Mouse (Mus musculus): Measurements from ENCODE around the gene Ugt1a10. TPM values are rescaled to one million over a fixed set of nuclear protein-coding genes. Genes with fewer than 3 reads are reported as not detected.
"Not testable (repeated sequence)": the region's sequence is repeated elsewhere in the genome, so short reads cannot be mapped to it uniquely, and the experiment has no call there.

The Ugt1a10 gene
- total RNA-seq, 2 experiments from 2014 or later = not detected

DNA sequence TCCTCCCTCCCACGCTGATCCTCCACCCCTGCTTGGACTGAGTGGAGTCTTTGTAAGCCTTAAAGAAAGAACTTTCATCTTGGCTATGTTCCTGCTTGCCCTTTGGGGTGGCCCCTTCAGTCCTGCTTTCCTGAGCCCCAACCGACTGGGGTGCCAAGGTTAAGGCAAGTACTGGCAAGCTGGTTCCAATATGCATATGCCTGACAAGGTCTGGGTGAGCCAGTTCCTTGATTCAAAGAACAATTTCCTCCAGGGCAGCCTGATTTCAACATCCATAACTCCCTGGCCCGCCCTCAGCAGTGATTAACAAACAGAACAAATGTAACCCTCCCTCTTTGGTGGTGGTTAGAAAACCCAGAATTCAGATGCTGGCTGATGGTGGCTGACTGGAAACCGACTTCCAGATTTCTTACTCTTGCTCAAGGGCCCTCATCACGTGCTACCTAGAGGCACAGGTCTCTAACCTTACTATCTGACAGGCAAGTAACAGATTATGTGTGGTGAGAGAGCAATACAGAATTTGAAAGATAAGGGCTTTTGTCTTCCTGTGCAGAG is 79.3 kb downstream of the Ugt1a10 start, which contains the start of gene Ugt1a6a:
Gene Ugt1a6a, plus strand, starts transcription at position 353 of the 555 bp plus-strand sequence.
- DNase-seq = peak; percentile 7
- intact Hi-C loops (cut with DNase I; ENCODE audit: low total_unique reads) = not testable (repeated sequence)

DNA sequence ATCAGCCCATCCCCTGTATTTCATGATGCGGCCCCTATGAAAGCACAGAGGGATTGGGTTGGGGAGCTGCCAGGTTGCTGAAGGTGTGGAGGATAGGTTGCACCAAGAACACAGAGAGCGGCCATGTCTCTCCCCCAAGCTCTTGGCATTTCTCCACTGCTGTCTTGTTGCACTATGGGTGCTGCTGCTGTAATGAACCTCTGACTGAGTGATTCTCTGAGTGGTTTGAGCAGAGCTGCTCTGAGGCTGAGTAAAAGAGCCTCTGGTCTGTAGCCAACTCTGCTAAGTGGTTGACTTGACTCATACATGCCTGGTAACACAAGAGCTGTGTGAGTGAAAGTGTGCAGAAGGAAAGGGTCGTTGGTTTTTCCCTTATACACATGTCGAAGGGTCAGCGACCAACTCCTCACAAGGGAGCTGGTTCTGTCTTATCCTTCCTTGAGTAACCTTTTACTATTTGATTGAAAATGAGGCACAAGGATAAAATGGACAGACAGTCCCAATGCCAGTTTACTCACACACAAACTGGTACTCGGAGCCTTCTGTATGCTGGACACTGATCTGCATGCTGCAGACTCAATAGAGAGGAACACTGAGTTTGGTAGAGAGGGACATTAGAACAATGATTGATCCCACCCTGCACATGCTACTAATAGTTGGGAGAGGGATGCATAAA is 80.2 kb downstream of the Ugt1a10 start:
- DNase-seq; intact Hi-C loops (cut with DNase I; ENCODE audit: low total_unique reads): not testable (repeated sequence)

DNA sequence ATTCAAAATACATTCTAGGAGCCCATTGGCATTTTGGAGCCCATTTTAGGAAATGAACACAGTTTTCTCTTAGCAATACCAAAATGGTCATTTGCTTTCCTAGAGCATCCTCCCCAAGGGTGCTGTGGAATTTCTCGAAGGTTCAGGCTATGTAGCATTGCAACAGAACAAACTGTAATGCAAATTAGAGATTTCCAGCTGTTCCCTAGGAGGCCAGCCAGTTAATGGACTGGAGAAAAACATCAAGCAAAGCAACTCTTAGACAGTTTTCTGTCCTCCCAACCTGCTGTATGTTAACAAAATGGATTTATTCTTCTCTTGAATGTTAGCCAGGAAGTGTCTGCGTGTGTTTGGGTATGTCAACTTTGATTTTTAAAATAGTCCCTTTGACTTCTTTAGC is 81.5 kb downstream of the Ugt1a10 start:
- no peak for DNase-seq
- intact Hi-C loops (cut with DNase I; ENCODE audit: low total_unique reads) = no loop called here

DNA sequence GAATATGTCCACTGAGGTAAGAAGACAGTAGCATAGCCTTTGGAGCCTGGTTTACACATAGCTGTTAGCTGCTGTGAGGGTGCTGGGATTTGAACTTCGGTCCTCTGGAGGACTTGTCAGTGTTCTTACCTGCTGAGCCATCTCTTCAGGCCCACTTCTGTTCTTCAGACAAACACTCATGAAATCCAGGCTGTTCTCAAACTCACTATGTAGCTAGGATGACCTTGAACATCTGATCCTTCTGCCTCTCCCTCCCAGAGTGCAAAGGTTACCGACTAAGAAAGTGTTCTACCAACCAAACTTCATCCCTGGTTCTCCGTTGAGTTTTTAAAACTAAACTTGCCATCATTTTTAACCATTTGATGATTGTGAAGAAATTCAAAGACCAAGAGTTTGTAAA is 82.1 kb downstream of the Ugt1a10 start:
- DNase-seq = no peak
- intact Hi-C loops (cut with DNase I; ENCODE audit: low total_unique reads) = no loop called here

DNA sequence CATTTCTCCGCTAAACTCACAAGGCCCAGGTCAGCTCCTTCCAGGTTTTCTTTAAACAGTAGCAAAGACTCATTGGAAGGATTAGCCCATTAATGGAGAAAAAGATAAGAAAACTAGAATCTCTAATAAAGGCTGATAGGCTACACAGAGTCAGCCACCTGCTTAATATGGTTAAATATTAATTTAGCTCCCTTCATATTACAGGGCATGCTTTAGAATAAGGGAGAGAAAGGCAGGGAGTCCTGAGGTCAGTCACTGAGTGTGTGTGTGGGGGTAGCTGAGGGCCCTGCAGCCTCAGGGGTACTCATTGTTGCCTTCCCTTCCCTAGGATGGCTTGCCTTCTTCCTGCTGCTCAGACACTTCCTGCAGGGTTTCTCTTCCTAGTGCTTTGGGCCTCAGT is 83.0 kb downstream of the Ugt1a10 start:
- intact Hi-C loops (cut with DNase I; ENCODE audit: low total_unique reads) = no loop called here
- DNase-seq = no peak

DNA sequence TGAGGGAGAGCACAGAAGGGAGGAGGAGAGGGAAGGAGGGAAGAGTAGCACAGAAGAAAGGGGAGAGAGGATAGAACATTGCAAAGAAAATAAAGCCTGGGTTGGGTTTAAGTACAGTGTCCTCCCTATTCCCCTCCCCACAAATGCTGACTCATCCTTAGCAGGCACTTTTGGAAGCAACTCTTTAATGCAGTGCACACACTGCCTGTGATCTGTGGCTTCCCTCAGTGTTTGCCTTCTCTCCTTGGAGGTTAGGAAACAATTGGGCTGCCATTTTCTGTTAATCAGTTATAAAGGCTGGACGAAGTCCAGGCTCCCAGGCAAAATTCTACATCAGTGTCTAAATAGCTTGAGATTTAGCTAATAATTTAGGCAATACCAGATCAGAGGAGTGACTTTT is 85.3 kb downstream of the Ugt1a10 start:
- intact Hi-C loops (cut with DNase I; ENCODE audit: low total_unique reads); DNase-seq: not testable (repeated sequence)

DNA sequence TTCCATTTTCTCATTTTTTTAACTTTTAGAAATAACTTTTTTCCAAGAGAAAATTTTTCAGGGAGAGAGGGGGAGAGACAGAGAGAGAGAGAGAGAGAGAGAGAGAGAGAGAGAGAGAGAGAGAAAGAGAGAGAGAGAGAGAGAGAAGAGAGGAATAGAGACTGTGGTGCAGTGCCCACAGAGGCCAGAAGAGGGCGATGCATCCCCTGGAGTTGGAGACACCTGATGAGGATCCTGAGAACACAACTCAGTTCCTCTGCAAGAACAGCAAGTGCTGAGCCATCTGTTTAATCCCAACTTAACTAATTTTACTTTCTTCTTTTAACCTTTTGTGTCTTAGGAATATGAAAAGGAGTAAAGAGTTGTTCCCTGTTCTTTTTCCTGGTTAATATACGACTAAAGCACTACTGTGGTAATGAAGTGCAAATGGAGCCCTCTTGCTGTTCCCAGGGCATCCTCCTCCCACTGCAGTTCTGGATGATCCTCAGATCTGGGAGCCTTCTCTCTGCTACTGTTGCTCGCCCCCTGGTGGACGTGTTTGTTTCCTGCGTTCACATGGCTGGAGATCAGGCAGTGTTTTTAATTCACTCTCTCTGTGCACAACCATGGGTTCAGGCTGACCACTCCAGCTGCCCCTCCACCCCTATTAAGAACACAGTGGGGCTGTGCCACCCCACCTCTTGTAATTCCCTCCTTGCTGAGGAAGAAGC is 88.9 kb downstream of the Ugt1a10 start:
- DNase-seq = peak; percentile 33
- intact Hi-C loops (cut with DNase I; ENCODE audit: low total_unique reads) = not testable (repeated sequence)

DNA sequence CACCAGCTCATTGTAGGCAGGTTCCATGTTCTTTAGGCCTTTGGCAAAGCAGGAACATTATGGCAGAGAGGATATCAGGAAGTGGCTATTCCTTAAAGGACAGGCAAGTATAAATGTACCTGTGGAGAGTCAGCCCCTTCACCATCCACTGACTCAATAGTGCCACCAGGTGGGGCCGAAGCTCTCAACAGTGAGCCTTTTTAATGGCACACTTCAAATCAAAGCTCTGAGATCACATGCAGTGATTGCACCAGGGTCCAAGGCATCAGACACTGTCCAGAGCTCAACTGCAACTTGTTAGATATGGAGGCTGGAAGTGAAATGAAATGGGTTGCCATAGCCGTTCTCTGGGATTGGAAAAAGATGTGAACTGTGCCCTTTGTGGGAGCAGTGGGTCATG is 90.1 kb downstream of the Ugt1a10 start:
- intact Hi-C loops (cut with DNase I; ENCODE audit: low total_unique reads) = not testable (repeated sequence)

DNA sequence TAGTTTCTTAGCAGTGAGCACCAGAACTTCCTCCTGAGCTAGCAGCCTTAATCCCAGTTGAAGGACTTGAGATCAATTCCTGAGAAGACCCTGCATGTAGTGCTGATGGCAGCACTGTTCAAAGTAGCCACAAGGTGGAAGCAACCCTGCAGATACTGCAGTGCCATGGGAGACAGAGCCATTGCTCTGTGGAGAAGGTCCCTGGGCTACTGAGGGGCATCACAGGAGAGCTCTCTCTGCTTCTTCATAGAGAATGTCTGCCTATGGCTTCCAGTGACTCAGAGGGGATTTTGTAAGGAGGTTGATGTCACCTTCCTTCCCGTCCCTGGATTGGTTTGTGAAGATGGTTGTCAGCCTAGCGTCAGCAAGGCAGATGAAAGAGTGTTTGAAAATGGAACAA is 94.9 kb downstream of the Ugt1a10 start:
- intact Hi-C loops (cut with DNase I; ENCODE audit: low total_unique reads); DNase-seq: not testable (repeated sequence)

More for the DNA sequence above, 90.1 kb downstream of the Ugt1a10 start:
- not testable (repeated sequence) for DNase-seq

DNA sequence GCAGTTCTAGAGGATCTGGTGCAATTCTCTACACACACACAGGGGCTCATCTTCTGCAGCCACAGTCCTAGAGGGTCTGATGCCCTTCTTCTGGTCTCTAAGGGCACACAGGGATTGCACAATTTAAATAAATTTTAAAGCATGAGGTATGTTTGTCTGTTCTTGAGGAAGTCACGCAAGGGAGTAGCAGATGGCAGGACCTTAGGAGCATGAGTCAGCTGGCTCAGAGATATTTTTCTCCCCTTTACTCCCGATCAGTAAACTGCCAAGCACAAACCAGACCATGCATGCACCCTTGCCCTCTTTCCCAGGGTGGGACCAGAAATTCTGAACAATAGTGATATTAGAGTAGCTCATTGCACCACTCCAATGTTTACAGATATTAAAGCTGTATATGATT is 103.2 kb downstream of the Ugt1a10 start:
- intact Hi-C loops (cut with DNase I; ENCODE audit: low total_unique reads) = no loop called here
- no peak for DNase-seq

DNA sequence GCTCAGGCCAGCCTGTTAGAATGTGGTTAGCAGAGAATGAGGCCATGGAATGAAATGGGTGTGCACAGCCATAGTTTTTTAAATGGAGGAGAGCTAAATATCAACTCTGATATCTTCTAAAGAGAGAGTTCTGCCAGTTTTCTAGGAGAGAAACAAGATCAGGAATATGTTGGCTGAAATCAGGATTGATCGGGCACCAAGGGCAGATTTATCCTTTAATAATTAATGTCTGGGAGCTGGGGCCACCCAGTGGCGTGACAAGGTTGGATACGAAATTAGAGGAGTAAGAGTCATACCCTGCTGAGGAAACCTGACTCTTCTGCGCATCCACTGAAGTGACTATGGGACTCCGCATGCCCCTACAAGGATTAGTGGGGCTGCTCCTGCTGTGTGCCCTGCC is 110.5 kb downstream of the Ugt1a10 start, which contains the start of gene Ugt1a5:
Gene Ugt1a5, plus strand, starts transcription at position 302 of the 400 bp plus-strand sequence.
- DNase-seq = no peak
- intact Hi-C loops (cut with DNase I; ENCODE audit: low total_unique reads) = no loop called here

DNA sequence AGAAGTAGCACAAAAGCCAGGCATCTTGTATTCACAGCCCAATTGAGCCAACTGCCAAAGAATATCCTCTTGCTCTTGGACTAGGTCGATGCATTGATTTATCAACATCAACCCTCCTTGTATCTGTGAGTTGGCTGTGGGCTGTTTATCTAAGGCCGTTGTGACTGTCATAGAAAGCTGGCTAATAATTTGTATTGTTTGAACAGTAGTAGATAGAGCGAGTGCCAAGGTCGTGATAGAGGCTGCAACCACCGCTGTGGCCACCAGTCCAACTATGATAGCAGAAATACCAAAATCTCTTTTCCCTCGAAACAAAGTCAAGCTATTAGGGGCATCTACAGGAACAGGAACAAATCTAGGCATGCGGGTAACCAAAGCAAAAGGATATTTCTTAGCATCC is 117.0 kb downstream of the Ugt1a10 start:
- DNase-seq; intact Hi-C loops (cut with DNase I; ENCODE audit: low total_unique reads): not testable (repeated sequence)

DNA sequence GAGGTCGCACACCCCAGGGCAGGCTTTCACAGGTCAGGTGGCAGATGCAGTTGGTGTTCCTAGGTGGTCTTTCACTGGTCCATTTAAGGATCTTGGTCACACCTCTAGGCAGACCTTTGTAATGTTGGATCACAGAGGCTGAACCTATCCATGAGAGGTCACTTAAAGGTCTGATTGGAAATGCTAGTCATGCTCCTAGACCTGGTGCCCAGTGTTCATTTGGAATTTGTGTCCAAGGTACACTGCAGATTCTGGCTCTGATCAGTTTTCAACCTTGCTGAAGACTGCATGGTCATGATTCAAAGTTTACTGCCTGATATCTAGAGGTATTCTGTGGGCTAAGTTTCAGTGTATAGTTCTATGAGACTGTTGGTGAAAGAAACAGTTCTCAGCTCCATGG is 124.5 kb downstream of the Ugt1a10 start:
- DNase-seq = no peak
- intact Hi-C loops (cut with DNase I; ENCODE audit: low total_unique reads) = no loop called here

DNA sequence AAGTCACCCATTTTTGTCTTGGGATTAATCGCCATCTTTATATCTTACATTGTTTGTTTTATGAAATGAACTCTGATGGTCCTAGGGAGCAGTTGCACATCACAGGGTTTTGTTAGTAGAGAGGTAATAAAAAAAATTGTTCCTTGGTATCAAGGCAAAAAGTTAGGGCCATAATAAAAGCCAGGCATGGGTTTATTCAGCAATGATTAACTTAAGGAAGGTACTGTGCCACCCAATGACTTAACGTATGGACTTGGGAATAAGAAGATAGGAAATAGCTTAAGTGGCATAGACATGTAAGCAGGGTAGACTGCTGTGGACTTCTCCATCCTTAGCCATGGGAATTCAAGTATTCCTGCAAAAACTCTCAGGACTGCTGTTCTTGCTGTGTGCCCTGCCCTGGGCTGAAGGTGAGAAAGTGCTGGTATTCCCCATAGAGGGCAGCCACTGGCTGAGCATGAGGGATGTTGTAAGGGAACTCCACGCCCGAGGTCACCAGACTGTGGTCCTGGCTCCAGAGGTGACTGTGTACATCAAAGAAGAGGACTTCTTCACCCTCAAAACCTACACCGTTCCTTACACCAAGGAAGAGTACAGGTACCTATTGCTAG is 131.2 kb downstream of the Ugt1a10 start:
- intact Hi-C loops (cut with DNase I; ENCODE audit: low total_unique reads) = no loop called here
- no peak for DNase-seq

DNA sequence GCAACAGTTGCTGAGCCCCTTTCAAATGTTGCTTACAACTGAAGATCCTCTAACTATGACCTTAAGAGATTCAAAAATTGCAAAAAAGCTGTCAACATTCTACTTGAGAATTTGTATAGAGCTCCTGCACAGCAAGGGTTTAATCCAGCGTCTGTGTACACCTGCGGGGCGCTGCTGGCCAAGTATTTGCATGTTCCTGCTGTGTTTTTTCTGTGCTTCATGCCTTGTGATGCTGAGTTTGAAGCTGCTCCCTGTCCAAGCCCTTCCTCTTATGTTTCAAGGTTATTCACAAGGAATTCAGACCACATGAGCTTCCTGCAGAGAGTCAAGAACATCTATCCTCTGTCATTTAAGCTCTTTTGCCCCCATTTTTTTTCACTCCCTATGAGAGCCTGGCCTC is 136.9 kb downstream of the Ugt1a10 start:
- intact Hi-C loops (cut with DNase I; ENCODE audit: low total_unique reads) = no loop called here
- DNase-seq = no peak

DNA sequence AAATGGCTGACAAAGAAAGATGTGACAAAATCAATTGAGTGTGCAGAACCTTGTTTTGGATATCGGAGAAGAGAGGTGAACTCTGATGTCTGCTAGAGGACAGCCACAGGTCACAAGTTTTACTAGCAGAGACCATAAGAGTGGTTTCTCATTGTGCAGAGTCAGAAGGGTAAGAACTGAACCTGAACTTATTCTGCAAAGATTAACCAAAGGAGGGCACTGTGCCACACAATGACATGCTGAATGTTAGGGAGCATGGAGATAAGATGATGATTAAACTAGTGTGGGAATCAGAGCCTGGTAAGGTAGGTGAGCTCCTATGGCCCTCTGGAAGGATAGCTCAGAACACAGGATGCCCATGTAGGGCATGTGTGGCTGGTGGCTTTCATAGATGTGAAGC is 140.5 kb downstream of the Ugt1a10 start:
- DNase-seq = no peak
- intact Hi-C loops (cut with DNase I; ENCODE audit: low total_unique reads) = no loop called here

DNA sequence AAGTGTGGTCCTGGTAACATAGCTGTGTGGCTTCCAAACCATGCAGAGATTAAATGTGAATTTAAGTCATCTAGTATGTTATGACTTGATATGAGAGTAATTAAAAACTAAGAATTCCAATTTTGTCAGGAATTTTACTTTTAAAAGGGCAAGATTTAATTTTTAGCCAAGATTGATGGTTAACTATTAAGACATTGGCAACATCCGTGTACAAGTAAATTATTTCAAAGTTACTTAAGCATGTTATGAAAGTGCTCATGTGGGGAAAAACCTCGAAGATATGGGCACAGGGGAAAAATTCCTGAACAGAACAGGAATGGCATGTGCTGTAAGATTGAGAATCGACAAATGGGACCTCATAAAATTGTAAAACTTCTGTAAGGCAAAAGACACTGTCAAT is 142.3 kb downstream of the Ugt1a10 start:
- intact Hi-C loops (cut with DNase I; ENCODE audit: low total_unique reads) = no loop called here
- no peak for DNase-seq

DNA sequence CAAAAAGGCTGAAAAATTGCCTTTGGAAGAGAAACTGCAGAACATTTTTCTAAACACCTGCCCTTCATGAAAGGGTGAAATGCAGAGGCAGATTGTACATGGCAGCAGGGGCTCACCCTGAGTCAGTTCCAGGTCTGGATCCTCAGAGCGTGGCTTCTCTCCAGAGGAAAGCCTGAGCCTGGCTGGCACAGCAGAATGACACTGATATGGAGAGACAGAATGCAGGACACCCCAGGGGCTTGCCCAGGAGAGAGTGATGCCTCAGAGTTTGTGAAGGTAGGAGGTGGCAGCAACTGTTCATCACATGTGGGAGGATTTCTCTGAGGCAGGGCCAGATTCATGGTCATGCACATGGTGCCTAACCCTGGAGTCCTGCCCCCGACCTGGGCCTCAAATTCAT is 144.8 kb downstream of the Ugt1a10 start:
- intact Hi-C loops (cut with DNase I; ENCODE audit: low total_unique reads) = no loop called here
- DNase-seq = no peak

DNA sequence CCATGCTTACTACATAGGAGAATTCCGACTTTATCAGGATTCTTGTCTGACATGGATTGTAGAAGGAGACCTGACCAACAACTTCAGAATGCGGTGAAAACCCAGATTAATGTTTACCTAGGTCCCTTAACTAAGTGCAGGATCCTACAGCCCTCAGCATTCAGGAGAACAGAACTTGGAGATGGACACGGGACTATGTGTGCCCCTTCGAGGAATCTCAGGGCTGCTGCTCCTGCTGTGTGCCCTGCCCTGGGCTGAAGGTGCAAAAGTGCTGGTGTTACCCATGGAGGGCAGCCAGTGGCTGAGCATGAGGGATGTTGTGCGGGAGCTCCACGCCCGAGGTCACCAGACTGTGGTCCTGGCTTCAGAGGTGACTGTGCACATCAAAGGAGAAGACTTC is 145.3 kb downstream of the Ugt1a10 start, which contains the start of gene Ugt1a2:
Gene Ugt1a2, plus strand, starts transcription at position 146 of the 400 bp plus-strand sequence.
- no peak for DNase-seq

DNA sequence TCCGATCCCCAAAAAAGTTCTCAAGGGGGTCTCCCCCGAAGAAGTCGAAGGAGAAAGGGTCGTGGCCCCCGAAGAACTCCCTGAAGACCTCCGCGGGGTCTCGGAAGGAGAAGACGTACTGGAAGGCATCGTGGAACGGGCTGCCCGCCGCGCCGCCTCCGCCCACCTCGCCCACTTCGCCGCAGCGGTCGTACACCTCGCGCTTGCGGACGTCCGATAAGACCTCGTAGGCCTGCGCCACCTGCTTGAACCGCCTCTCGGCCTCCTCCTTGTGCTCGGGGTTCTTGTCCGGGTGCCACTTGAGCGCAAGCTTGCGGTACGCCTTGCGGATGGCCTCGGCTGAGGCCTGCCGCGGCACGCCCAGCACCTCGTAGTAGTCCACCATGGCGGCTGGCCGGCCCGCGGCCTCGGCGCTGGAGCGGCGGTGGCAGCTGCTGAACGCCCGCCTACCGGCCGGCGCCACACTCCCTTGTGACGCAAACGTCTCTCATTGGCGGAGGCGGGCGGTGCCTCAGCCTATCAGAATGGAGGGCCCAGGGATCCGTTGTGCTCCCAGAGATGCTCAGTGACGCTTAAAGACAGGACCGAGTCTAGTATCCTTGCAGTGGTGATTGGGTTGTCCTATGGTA is 150.2 kb downstream of the Ugt1a10 start, which contains the start of gene Dnajb3:
Gene Dnajb3, minus strand, starts transcription at position 489 of the 629 bp plus-strand sequence.
- peak; percentile 79 for DNase-seq
- intact Hi-C loops (cut with DNase I; ENCODE audit: low total_unique reads) = no loop called here

More for the DNA sequence above, 145.3 kb downstream of the Ugt1a10 start, which contains the start of gene Ugt1a2:
- intact Hi-C loops (cut with DNase I; ENCODE audit: low total_unique reads) = no loop called here
